Mouse (Mus musculus) intestine, embryonic 14.5 days (tissue): ENCODE data around the gene Mgmt. TPM values are rescaled to one million over a fixed set of nuclear protein-coding genes. Genes with fewer than 3 reads are reported as not detected.

Experiments
- ATAC-seq: fragments of 200-750 bp; cut with Nextera tagmentation; replicated peaks from 2 replicates; pipeline ENCODE4 v1.8.0; 2017; ENCODE audit warnings: low read depth, moderate number of reproducible peaks, moderate TSS enrichment, moderate library complexity; ENCODE audit not compliant: low FRiP score, low TSS enrichment
- DNase-seq: peaks from one replicate; pipeline ENCODE4 v3.0.0-alpha.2; 2018; ENCODE audit warnings: low spot score
- H3K27ac ChIP-seq: fragments of 300-500 bp; sonication (generic); 2 replicates; pipeline ENCODE4 v1.5.1; 2014; ENCODE audit warnings: low read depth, mild to moderate bottlenecking, control low read depth
- H3K27me3 ChIP-seq: fragments of 300-500 bp; sonication (generic); replicated peaks from 2 replicates; pipeline ENCODE4 v1.6.1; 2014; ENCODE audit warnings: low read length, control low read depth; ENCODE audit not compliant: control insufficient read depth, insufficient read depth
- H3K36me3 ChIP-seq: fragments of 300-500 bp; sonication (generic); 2 replicates; pipeline ENCODE4 v1.6.1; 2014; ENCODE audit warnings: low read length, control low read depth; ENCODE audit not compliant: control insufficient read depth, insufficient read depth
- H3K4me1 ChIP-seq: fragments of 300-500 bp; sonication (generic); replicated peaks from 2 replicates; pipeline ENCODE4 v1.6.1; 2014; ENCODE audit warnings: low read length, control low read depth, mixed read lengths; ENCODE audit not compliant: control insufficient read depth, insufficient read depth
- H3K4me2 ChIP-seq: fragments of 300-500 bp; sonication (generic); 2 replicates; pipeline ENCODE4 v1.6.1; 2014; ENCODE audit warnings: low read length
- H3K4me3 ChIP-seq: fragments of 300-500 bp; sonication (generic); 2 replicates; pipeline ENCODE4 v1.5.1; 2014; ENCODE audit warnings: low read depth, low read length, control low read depth, mixed read lengths
- H3K9ac ChIP-seq: fragments of 300-500 bp; sonication (generic); 2 replicates; pipeline ENCODE4 v1.6.1; 2014; ENCODE audit warnings: mild to moderate bottlenecking, low read length
- H3K9me3 ChIP-seq: fragments of 300-500 bp; sonication (generic); 2 replicates; pipeline ENCODE4 v1.6.1; 2016; ENCODE audit warnings: low read length, control low read depth; ENCODE audit not compliant: control insufficient read depth
- WGBS: fragments of 180-500 bp; shearing (Covaris S2); extraction: QIAGEN DNeasy Blood & Tissue Kit; methylation state at CpG from one replicate; pipeline ENCODE4 v1.1.7; 2014; 5-methylcytosine and 5-hydroxymethylcytosine counted together
- polyA plus RNA-seq: library from polyadenylated mRNA; unstranded; fragments of >200 nt; fragmentation: Nextera tagmentation; extraction: Ambion mirVana; gene quantifications from 2 replicates; pipeline ENCODE4 v1.2.1, GENCODE M21; 2014

Gene Mgmt
- polyA plus RNA-seq, 1 experiment from 2014 or later = 7.2 TPM

DNA sequence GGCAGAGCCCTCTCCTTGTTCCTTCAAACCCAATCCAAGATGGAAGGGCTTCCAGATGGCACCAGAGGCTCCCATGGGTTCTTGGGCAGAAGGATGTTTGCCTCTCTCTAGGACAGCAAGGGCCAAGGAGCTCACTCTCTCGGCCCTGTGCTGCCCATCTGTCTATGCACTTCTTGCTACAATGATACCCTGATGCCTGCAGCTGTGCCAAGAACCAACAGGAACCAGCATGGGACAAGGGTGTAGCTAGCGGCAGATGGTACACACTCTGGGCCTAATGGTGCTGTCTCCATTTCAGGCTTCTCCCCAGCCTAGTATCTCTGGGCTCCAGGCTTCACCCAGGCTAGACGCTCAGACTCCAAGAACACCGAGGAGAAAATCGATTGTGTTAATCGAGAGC lies 6.3 kb upstream of the Mgmt start:
- Histone ChIP-seq H3K9ac (no peak overlapping the region), H3K4me1 (no peaks in the 10 kb centered on the region), H3K4me2 (no peak overlapping the region), H3K27me3 (no peaks in the 10 kb centered on the region), H3K9me3 (no peaks in the 10 kb centered on the region), H3K36me3 (no peaks in the 10 kb centered on the region), H3K27ac (no peak overlapping the region), H3K4me3 (no peak overlapping the region)
- 91% methylated on average over 6 of the region's 6 CpGs for WGBS
- DNase-seq (peak; percentile 10), ATAC-seq (no peak)

DNA sequence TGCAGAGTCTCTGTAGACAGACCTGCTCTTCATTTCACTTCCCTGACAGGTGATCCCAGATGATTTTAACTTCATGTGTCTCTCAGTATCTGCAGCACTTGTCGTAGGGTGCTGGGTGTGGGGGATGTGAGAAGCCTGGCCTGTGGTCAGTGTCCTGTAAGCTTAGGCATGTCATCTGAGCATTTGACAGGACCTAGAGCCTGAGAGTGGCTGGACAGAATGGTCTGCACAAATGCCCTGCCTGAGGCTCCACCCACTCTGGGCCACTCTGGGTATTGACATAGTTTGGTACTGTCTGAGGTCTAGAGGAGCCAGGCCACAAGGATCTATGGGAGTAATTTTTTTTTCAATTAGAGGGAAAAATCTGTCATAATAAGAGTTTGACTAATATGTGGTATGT lies 942 bp downstream of the Mgmt start:
- Histone ChIP-seq H3K27me3 (no peaks in the 10 kb centered on the region), H3K9me3 (no peaks in the 10 kb centered on the region), H3K4me3 (no peak overlapping the region), H3K4me2 (peak overlapping the region; percentile 73; the same call in 1 of the 2 replicates), H3K4me1 (0 out of 2 replicates have a peak, but pooled peaks cover 5% of the 10 kb centered on the region), H3K36me3 (no peaks in the 10 kb centered on the region), H3K9ac (no peak overlapping the region), H3K27ac (no peak overlapping the region)
- ATAC-seq (no peak), DNase-seq (no peak)
- 92% methylated on average over 1 of the region's 1 CpGs for WGBS

- 77% methylated on average over 7 of the region's 7 CpGs for WGBS
- no peak for ATAC-seq
- no peaks in the 10 kb centered on the region for H3K36me3 ChIP-seq
- H3K4me3 ChIP-seq = no peak overlapping the region
- 0 out of 2 replicates have a peak, but pooled peaks cover 5% of the 10 kb centered on the region for H3K4me1 ChIP-seq
- no peak overlapping the region for H3K9ac ChIP-seq
- DNase-seq = no peak
- H3K27ac ChIP-seq = no peak overlapping the region
- no peaks in the 10 kb centered on the region for H3K9me3 ChIP-seq
- no peak overlapping the region for H3K4me2 ChIP-seq
- H3K27me3 ChIP-seq = no peaks in the 10 kb centered on the region
Observed at GRCm38 (mm10) chr7:136895851-136896250, 1.4 kb downstream of the Mgmt start.

DNA sequence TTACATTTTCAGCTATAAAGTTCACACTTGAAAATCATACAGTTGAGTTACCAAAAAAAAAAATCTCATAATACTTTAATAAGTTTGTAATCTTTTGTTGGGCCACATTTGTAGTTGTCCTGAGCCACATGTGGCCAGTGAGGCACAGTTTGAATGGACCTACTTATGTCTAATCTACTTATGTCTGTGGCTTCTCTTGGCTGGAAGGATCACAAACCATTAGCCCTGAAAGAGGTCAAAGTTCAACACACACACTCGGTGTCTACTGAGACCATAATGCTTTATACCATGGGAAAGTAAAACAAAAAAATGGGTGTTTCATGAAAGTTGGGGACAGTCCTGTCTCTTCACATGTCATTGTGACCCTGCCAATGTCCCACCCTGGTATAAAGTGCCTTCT lies 3.1 kb downstream of the Mgmt start:
- Histone ChIP-seq H3K27ac (no peak overlapping the region), H3K4me3 (no peak overlapping the region), H3K4me2 (no peak overlapping the region), H3K27me3 (no peaks in the 10 kb centered on the region), H3K9ac (no peak overlapping the region), H3K36me3 (no peaks in the 10 kb centered on the region), H3K9me3 (no peaks in the 10 kb centered on the region), H3K4me1 (0 out of 2 replicates have a peak, but pooled peaks cover 5% of the 10 kb centered on the region)
- ATAC-seq = no peak
- DNase-seq = no peak
- 28% methylated on average over 1 of the region's 1 CpGs for WGBS

DNA sequence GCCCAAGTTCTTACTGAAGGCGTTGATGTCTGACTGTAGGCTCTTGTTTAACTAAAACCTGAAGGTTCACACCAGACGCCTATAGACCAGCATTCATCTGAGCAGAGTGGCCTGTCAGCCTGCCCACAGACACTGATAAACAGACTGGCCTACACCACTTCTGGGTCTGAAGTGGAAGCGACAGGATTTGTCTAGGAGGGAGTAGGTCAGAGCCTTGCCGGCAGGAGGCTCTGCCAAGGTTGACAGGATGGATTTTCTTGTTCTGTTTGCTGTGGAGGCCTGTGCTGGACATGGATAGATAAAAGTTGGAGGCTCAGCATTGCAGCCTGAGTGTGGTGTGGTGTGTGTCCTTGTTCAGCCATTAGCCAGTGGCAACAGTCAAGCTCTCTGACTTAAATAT lies 3.6 kb downstream of the Mgmt start:
- no peaks in the 10 kb centered on the region for H3K36me3 ChIP-seq
- 42% methylated on average over 4 of the region's 4 CpGs for WGBS
- H3K9me3 ChIP-seq = no peaks in the 10 kb centered on the region
- no peak overlapping the region for H3K4me2 ChIP-seq
- no peak overlapping the region for H3K27ac ChIP-seq
- H3K9ac ChIP-seq = no peak overlapping the region
- no peaks in the 10 kb centered on the region for H3K27me3 ChIP-seq
- H3K4me1 ChIP-seq = 0 out of 2 replicates have a peak, but pooled peaks cover 5% of the 10 kb centered on the region
- ATAC-seq (no peak), DNase-seq (no peak)
- no peak overlapping the region for H3K4me3 ChIP-seq

DNA sequence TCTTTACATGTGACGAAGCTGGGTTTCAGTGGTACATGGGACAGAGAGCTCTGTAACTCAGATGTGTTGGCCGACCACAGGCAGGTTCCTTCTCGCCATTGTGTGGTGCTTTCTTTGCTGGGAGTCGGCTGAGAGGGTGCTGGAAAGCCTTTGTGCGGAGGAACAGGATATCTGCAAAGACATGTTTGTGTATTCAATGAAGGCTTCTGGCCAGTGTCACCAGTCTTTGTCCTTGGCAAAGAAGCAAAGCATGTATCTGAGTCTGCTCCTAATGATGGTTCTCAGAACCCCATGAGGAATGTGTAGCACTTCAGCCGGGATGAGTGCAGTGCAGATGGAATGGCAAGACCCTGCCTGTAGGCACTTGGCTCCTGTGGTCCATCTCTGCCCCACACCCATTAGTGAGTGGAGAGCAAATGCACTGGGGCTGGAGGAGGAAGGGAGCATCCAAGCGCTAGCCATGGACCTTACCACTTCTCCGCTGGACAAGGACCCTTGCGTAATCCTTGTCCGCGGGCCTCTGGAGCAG lies 14.3 kb downstream of the Mgmt start:
- no peaks in the 10 kb centered on the region for H3K9me3 ChIP-seq
- ATAC-seq (no peak), DNase-seq (peak; percentile 53)
- H3K36me3 ChIP-seq = no peaks in the 10 kb centered on the region
- H3K4me1 ChIP-seq = no peaks in the 10 kb centered on the region; the same call in 1 of the 2 replicates
- no peak overlapping the region for H3K4me3 ChIP-seq
- H3K9ac ChIP-seq = no peak overlapping the region
- H3K27ac ChIP-seq = no peak overlapping the region
- 75% methylated on average over 11 of the region's 11 CpGs for WGBS
- H3K4me2 ChIP-seq = no peak overlapping the region
- no peaks in the 10 kb centered on the region for H3K27me3 ChIP-seq

GRCm38 (mm10) chr7:136912901-136913300 lies 18.5 kb downstream of the Mgmt start:
- Histone ChIP-seq H3K4me2 (no peak overlapping the region), H3K9me3 (no peaks in the 10 kb centered on the region), H3K9ac (no peak overlapping the region), H3K4me1 (no peaks in the 10 kb centered on the region; the same call in 1 of the 2 replicates), H3K27ac (no peak overlapping the region), H3K36me3 (no peaks in the 10 kb centered on the region), H3K27me3 (no peaks in the 10 kb centered on the region), H3K4me3 (no peak overlapping the region)
- 95% methylated on average over 4 of the region's 4 CpGs for WGBS
- DNase-seq (no peak), ATAC-seq (no peak)

- Histone ChIP-seq H3K27me3 (no peaks in the 10 kb centered on the region), H3K9ac (no peak overlapping the region), H3K36me3 (no peaks in the 10 kb centered on the region), H3K27ac (no peak overlapping the region), H3K4me2 (no peak overlapping the region), H3K9me3 (no peaks in the 10 kb centered on the region), H3K4me3 (no peak overlapping the region), H3K4me1 (no peaks in the 10 kb centered on the region; the same call in 1 of the 2 replicates)
- ATAC-seq = no peak
- 87% methylated on average over 3 of the region's 3 CpGs for WGBS
- peak; percentile 12 for DNase-seq
Observed at GRCm38 (mm10) chr7:136916021-136916420, 21.6 kb downstream of the Mgmt start.
